Mouse (Mus musculus) midbrain, embryonic 13.5 days (tissue): ENCODE measurements around the gene Commd9. TPM values are rescaled to one million over a fixed set of nuclear protein-coding genes. Genes with fewer than 3 reads are reported as not detected.

Source experiments
- ATAC-seq: fragments of 200-750 bp; cut with Nextera tagmentation; 2 replicates; pipeline ENCODE4 v1.8.0; 2017; ENCODE audit warnings: mild to moderate bottlenecking, moderate TSS enrichment, moderate library complexity
- H3K27ac ChIP-seq: fragments of 300-500 bp; sonication (generic); 2 replicates; pipeline ENCODE4 v1.5.1; 2015; ENCODE audit warnings: inconsistent platforms, mild to moderate bottlenecking, moderate library complexity
- H3K27me3 ChIP-seq: fragments of 300-500 bp; sonication (generic); 2 replicates; pipeline ENCODE4 v1.6.1; 2015; ENCODE audit warnings: mild to moderate bottlenecking, inconsistent platforms
- H3K36me3 ChIP-seq: fragments of 300-500 bp; sonication (generic); 2 replicates; pipeline ENCODE4 v1.6.1; 2015; ENCODE audit warnings: mild to moderate bottlenecking, inconsistent platforms
- H3K4me1 ChIP-seq: fragments of 300-500 bp; sonication (generic); replicated peaks from 2 replicates; pipeline ENCODE4 v1.6.1; 2015; ENCODE audit warnings: inconsistent platforms
- H3K4me2 ChIP-seq: fragments of 300-500 bp; sonication (generic); replicated peaks from 2 replicates; pipeline ENCODE4 v1.6.1; 2015; ENCODE audit warnings: moderate library complexity, mild to moderate bottlenecking, inconsistent platforms
- H3K4me3 ChIP-seq: fragments of 300-500 bp; sonication (generic); replicated peaks from 2 replicates; pipeline ENCODE4 v1.5.1; 2015; ENCODE audit warnings: mild to moderate bottlenecking, inconsistent platforms
- H3K9ac ChIP-seq: fragments of 300-500 bp; sonication (generic); replicated peaks from 2 replicates; pipeline ENCODE4 v1.6.1; 2015; ENCODE audit warnings: mild to moderate bottlenecking, inconsistent platforms
- H3K9me3 ChIP-seq: fragments of 300-500 bp; sonication (generic); 2 replicates; pipeline ENCODE4 v1.6.1; 2016; ENCODE audit warnings: mild to moderate bottlenecking, inconsistent platforms
- WGBS: fragments of 180-500 bp; shearing (Covaris S2); methylation state at CpG from one replicate; pipeline ENCODE4 v1.1.7; 2015; 5-methylcytosine and 5-hydroxymethylcytosine counted together
- polyA plus RNA-seq: library from polyadenylated mRNA; unstranded; fragments of >200 nt; fragmentation: Nextera tagmentation; extraction: Ambion mirVana; gene quantifications from 2 replicates; pipeline ENCODE4 v1.2.1, GENCODE M21; 2015

Gene Commd9
- polyA plus RNA-seq, 1 experiment from 2014 or later = 103 TPM

DNA sequence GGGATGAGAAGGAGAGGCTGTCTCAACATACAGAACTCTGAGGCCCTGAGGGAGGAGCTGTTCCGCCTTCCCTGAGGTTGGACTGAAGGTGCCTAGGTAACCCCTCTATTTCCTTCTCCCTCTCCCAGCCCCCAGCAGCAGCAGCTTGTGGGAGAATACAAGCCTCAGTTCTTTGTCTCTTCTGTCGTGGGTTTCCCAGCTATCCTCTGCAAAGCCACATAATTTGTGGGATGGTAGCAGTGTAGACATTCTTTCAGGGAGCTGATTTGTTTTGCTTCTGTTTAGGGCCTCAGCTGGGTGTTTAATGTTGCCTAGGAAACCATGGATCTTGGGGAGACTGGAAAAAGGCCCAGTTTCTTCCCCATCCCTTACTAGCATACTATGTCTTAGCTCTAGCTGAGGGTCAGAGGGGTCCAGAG, 34.1 kb downstream of the Commd9 start:
- 0 out of 2 replicates have a peak, but pooled peaks cover 4% of the 10 kb centered on the region for H3K36me3 ChIP-seq
- no peak overlapping the region for H3K9ac ChIP-seq
- no peaks in the 10 kb centered on the region for H3K27me3 ChIP-seq
- peak; percentile 55 for ATAC-seq
- peak overlapping the region; percentile 32; the same call in 1 of the 2 replicates for H3K27ac ChIP-seq
- H3K4me1 ChIP-seq = peaks cover 17% of the 10 kb centered on the region
- WGBS = 31% methylated on average over 2 of the region's 2 CpGs
- H3K4me3 ChIP-seq = no peak overlapping the region
- peaks cover 5% of the 10 kb centered on the region; the same call in 1 of the 2 replicates for H3K9me3 ChIP-seq
- H3K4me2 ChIP-seq = no peak overlapping the region

DNA sequence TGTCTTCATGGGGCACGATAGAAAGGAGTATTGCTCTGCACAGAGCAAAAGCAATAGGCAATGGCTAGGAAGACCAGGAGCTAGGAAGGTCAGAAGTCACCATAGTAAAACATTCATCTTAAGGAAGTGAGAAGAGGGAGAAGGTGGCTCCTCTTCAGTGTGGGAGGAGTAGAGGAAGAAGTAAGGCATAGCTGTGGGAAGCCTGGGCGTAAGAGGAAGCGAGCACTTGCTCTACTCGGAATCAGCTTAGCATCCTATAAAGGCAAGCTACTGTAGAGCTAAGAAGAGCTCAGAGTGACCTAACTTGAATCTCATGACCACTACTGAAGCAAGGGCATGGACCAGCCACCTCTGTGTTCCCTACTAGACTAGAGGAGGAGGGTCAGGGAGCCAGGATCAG, 36.3 kb downstream of the Commd9 start:
- Histone ChIP-seq H3K9me3 (no peaks in the 10 kb centered on the region), H3K9ac (no peak overlapping the region), H3K4me3 (no peak overlapping the region), H3K4me2 (no peak overlapping the region), H3K27me3 (no peaks in the 10 kb centered on the region), H3K4me1 (peaks cover 26% of the 10 kb centered on the region), H3K27ac (no peak overlapping the region), H3K36me3 (no peaks in the 10 kb centered on the region)
- WGBS = 96% methylated on average over 4 of the region's 4 CpGs
- no peak for ATAC-seq

DNA sequence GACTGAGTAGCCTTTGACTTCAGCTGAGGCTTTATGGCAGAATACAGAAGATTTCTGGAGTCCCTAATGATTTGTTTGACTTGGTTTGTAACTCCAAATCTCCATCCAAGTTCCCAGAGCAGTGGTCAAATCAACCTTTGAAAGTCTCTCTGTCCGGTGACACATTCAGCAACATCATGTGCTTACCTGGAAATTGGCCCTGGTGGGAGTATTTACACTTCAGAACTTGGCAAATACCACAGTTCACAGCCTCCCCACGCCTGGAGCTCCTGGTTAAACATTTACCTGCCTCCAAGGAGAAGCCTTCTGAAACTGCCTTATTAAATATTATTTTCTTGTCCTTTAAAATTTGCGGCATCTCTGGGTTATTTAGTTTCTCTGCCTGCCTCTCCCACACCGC, 37.1 kb downstream of the Commd9 start:
- 88% methylated on average over 4 of the region's 4 CpGs for WGBS

DNA sequence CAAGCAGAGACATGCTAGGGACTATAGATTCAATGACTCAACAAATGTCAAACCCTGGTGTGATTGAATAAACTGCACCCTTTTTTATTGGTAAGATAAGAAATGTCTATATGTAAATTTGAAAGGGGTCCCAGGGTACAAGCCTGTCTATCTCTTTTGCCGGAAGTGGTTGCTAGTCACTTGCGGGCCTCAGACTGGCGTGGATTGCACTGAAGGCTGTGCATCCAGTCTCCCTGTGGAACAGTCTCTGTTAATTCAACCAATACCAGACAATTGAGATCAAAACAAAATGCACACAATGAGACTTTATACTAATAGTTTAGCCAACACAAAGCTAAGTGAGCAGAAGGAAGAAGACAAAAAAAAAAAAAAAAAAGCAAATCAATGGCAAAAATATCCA, 39.1 kb downstream of the Commd9 start:
- H3K36me3 ChIP-seq = no peaks in the 10 kb centered on the region
- H3K27ac ChIP-seq = no peak overlapping the region
- no peak overlapping the region for H3K4me2 ChIP-seq
- H3K4me1 ChIP-seq = peaks cover 18% of the 10 kb centered on the region
- no peaks in the 10 kb centered on the region for H3K27me3 ChIP-seq
- 50% methylated on average over 3 of the region's 3 CpGs for WGBS
- peak; percentile 57; the same call in 1 of the 2 replicates for ATAC-seq
- no peak overlapping the region for H3K4me3 ChIP-seq
- H3K9ac ChIP-seq = no peak overlapping the region
- no peaks in the 10 kb centered on the region for H3K9me3 ChIP-seq

More for the DNA sequence above, 37.1 kb downstream of the Commd9 start:
- Histone ChIP-seq H3K27me3 (no peaks in the 10 kb centered on the region), H3K4me1 (peaks cover 26% of the 10 kb centered on the region), H3K36me3 (no peaks in the 10 kb centered on the region), H3K4me3 (no peak overlapping the region), H3K4me2 (no peak overlapping the region), H3K9ac (no peak overlapping the region), H3K9me3 (no peaks in the 10 kb centered on the region), H3K27ac (no peak overlapping the region)
- ATAC-seq = no peak

DNA sequence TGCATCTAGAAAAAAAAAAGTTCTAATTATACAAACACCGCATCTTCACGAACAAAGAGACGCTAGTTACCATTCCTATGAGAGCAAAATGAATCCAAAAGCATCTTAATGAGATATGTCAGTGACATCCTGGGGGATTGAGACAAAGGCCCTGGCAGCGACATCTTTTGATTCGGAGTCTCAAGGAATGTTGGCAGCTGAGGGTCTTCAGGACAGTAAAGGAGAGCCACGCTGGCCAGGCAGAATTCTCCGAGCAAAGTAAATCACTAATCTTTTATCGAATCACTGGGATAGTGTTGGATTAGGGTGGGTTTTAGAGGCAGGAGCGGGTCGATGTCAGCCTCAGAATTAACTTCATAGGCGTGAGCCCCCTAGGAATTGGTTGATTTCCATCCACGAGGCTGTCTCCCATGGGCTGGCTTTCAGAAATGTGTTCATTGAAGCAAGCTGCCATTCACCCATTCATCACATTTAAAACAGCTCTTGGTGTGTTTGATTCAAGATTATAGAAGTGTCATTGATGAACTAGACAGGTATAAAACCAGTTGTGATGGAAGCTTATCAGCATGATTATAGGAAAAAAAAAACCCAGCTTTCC, 39.6 kb downstream of the Commd9 start:
- 19% methylated on average over 12 of the region's 12 CpGs for WGBS
- H3K4me1 ChIP-seq = peaks cover 14% of the 10 kb centered on the region
- H3K9me3 ChIP-seq = no peaks in the 10 kb centered on the region
- H3K27me3 ChIP-seq = no peaks in the 10 kb centered on the region
- no peak overlapping the region for H3K9ac ChIP-seq
- H3K36me3 ChIP-seq = no peaks in the 10 kb centered on the region
- H3K27ac ChIP-seq = 0 out of 2 replicates have a peak overlapping the region, but pooled peaks have one; percentile 22
- peak overlapping the region; percentile 19; the same call in 1 of the 2 replicates for H3K4me2 ChIP-seq
- peak; percentile 62 for ATAC-seq
- H3K4me3 ChIP-seq = no peak overlapping the region

DNA sequence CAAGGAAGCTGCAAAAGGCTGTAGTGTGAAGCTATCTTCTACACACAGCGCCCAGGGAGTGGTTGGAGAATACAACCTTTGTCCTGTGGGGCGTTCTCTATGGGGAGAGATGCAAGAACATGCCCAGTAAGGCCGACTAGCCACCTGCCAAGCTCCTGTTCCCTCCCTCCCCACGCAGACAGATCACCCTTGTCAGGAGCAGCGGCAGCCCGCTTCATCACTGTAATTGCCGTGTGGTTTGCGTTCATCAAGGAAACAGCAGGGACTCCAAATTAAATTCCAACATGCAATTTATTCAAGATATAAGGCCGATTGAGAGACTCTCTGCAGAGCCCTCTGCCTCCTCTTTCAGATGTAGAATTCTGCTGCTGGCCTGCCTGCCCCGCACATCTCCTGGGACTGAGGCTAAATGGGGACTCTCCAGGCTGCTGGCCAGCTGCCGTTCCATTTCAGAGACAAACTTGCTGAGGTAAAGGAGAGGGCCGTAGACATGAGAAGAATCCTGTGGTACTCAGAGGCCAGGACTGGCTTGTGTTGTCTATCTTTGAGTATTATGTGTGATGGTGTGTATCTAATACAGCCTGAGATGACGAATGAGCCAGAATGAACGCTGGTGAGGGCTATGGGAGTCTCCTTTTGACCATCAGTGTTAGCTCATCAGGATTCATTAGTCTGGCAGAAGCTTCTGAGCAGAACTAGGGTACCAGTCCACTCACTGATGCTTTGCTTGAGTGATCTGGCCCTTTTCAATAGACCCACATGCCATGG, 46.3 kb downstream of the Commd9 start:
- Histone ChIP-seq H3K4me3 (no peak overlapping the region), H3K9me3 (no peaks in the 10 kb centered on the region), H3K36me3 (no peaks in the 10 kb centered on the region), H3K4me1 (peaks cover 9% of the 10 kb centered on the region), H3K4me2 (no peak overlapping the region), H3K27me3 (no peaks in the 10 kb centered on the region), H3K27ac (peak overlapping the region; percentile 63), H3K9ac (no peak overlapping the region)
- ATAC-seq = 0 out of 2 replicates have a peak, but pooled peaks have one; percentile 60
- 60% methylated on average over 14 of the region's 14 CpGs for WGBS

DNA sequence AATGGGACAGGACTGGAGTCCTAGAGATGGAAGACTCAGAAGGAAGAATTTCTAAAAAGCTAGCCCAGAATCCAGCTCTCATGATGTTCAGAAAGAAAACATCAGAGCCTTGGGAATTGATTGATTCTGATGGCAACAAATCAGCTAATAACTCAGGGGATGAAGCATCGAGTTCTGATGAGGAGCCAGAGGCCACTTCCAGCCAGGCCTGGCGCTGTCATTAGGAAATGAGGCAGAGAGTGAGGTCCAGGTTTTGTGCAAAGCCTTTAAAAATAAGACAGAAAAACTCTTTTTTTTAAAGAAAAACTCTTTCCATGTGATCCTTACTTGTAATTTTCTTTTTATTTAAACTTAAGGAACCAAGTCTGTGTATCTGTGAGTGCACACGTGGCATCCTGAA, 47.3 kb downstream of the Commd9 start:
- H3K27me3 ChIP-seq = no peaks in the 10 kb centered on the region
- WGBS = 84% methylated on average over 3 of the region's 3 CpGs
- no peak overlapping the region for H3K27ac ChIP-seq
- H3K4me3 ChIP-seq = no peak overlapping the region
- peaks cover 9% of the 10 kb centered on the region for H3K4me1 ChIP-seq
- H3K9me3 ChIP-seq = no peaks in the 10 kb centered on the region
- no peak overlapping the region for H3K4me2 ChIP-seq
- no peak for ATAC-seq
- H3K36me3 ChIP-seq = no peaks in the 10 kb centered on the region
- no peak overlapping the region for H3K9ac ChIP-seq

DNA sequence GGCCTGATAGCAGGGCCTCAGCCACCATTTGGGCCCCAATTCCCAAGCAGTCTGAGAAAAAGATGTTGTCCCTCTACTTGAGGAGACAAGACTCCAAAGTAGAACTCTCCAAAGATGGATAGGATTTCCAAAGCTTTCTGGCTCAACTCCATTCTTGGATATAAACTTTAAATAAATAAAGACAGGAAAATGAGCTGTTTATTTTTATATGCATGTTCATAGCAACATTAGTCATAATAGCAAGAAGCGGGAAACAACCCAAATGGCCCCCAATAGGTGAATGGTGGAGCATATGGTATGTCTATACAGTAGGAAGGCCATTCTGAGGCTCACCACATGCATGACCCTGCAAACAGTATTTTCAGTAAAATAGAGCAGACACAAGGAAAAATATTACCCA, 49.0 kb downstream of the Commd9 start:
- Histone ChIP-seq H3K27me3 (no peaks in the 10 kb centered on the region), H3K9me3 (no peaks in the 10 kb centered on the region), H3K4me3 (no peak overlapping the region), H3K27ac (no peak overlapping the region), H3K36me3 (no peaks in the 10 kb centered on the region), H3K4me2 (no peak overlapping the region), H3K9ac (no peak overlapping the region), H3K4me1 (peaks cover 9% of the 10 kb centered on the region)
- 96% methylated on average over 1 of the region's 1 CpGs for WGBS
- ATAC-seq = no peak

DNA sequence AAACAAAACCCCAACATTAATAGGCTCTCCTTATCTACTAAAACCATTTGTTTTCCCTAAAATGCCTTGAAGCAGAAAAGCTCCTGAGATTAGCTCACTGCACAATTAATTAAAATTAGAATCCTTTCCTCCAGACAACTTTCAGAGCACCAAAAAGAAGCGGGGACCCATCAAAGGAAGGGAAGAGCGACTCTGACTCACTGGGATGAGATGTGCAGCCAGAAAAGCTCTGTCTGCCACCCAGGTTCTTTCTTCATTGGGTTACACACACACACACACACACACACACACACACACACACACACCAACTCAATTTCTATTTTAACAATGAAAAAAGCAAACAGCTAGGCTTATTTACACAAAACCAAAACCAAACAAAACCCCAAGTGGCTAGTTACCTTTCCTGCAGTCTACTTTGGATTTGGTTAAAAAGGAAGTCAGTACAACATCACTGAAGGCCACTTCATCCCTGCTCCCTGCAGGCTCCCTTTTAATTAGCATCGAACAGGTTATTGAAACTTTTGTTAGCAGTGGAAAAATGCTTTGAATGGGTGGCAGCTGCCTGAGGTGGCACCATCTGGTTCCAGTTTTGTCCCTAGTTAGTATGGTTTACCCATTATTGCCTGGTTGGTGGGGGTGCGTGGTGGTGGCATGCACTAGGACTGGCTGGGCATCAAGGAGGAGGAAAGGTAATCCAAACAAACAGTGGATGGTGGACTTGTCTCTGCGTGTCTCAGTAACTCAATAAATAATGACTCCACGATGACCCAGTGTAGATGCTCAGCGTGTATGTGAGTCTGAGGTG, 64.9 kb downstream of the Commd9 start:
- 60% methylated on average over 7 of the region's 7 CpGs for WGBS
- Histone ChIP-seq H3K4me3 (no peak overlapping the region), H3K27me3 (no peaks in the 10 kb centered on the region), H3K9me3 (no peaks in the 10 kb centered on the region), H3K36me3 (peaks cover 30% of the 10 kb centered on the region), H3K9ac (no peak overlapping the region), H3K4me1 (peaks cover 12% of the 10 kb centered on the region), H3K4me2 (no peak overlapping the region), H3K27ac (peak overlapping the region; percentile 22)
- ATAC-seq = peak; percentile 51; the same call in 1 of the 2 replicates

Other genes starting within 250 kb of the Commd9 start
- gene Rag1, start 236.7 kb upstream of the Commd9 start, polyA plus RNA-seq = 0.05 and 0.14 TPM in 2 replicates
- 51.5 and 52.4 TPM in 2 replicates for gene B230118H07Rik, start 236.7 kb upstream of the Commd9 start, polyA plus RNA-seq
- gene Traf6, start 207.8 kb upstream of the Commd9 start, polyA plus RNA-seq = 10.2 and 10.3 TPM in 2 replicates
- gene Prr5l, start 3.2 kb upstream of the Commd9 start, polyA plus RNA-seq = 7.7 and 9.3 TPM in 2 replicates